Mouse (Mus musculus): Measurements from ENCODE around the gene Gm49711.

Gm49711 gene

DNA sequence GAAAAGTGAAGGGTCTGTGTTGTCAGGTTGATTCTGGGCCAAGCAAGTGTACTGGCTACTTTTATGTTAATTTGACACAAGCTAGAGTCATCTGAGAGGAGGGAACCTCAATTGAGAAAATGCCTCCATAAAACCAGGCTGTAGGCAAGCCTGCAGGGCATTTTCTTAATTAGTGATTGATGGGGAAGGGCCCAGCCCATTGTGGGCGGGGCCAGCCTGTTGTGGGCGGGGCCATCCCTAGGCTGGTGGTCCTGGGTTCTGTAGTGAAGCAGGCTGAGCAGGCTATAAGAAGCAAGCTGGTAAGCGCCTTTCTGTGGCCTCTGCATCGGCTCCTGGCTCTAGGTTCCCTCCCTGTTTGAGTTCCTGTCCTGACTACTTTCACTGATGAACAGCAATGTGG is 69.1 kb downstream of the Gm49711 start:
- no peak for DNase-seq

DNA sequence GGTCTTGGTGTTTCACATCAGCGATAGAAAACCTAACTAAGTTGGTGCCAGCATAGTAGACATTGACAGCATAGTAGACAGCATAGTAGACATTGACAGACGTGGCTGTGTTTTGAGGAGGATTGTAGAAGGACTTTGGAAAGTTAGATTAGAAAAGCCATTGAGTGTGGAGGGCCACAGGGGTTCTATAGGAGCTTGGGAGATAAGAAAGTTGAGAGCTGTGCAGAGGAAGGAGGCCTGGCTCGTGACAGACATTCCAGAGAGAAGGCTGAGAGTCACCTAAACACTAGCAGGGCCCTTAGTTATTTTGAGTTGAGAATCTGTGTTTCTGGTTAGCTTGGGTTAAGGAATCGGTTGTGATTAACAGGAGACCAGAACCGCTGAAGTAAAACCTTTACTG is 69.5 kb downstream of the Gm49711 start:
- DNase-seq, result no peak

GRCm38 (mm10) chr16:92129843-92130242 is 71.7 kb downstream of the Gm49711 start:
- no peak for DNase-seq

GRCm38 (mm10) chr16:92132511-92132910 is 74.4 kb downstream of the Gm49711 start:
- no peak for DNase-seq

DNA sequence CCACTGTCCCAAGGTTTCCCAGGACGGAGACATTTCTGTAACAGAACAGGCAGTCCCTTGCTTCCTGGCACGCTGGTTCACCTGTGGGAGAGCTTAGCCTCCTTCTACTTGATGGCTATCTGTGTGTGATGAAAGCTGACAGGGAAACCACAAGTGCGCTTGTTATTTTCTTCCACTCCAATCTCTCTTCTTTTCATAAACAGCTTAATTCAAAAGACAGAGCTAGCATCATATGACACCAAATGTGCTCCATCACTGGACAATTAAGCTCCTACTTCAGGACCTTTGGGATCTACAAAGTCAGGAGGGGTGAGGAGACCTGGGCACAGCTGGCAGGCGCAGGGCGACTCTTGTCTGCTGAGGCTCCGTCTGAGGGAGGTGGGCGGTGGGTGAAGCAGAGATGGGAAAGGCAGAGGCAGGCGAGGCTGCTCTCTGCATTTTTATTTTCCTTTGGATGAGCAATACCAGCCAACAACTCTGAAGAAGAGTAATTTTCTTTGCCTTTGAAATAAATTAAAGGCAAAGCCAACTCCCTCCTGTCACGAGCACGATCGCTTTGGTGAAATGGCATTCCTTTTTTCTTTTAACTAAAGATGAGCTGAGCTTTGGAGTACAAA is 76.1 kb downstream of the Gm49711 start:
- DNase-seq, result no peak

DNA sequence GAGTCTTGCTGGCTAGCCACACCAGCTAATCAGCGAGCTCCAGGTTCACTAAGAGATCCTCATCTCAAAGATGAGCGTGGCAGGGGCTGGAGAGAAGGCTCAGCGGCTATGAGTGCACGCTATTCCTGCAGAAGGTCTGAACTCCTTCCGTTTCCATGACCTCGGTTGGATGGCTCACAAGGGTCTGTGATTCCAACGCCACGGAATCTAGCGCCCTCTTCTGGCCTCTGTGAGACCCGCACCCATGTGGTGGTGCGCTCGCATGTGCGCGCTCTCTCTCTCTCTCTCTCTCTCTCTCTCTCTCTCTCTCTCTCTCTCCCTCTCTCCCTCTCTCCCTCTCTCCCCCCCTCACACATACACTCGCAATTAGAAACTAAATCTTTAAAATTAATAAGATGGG is 78.2 kb downstream of the Gm49711 start:
- no peak for DNase-seq

DNA sequence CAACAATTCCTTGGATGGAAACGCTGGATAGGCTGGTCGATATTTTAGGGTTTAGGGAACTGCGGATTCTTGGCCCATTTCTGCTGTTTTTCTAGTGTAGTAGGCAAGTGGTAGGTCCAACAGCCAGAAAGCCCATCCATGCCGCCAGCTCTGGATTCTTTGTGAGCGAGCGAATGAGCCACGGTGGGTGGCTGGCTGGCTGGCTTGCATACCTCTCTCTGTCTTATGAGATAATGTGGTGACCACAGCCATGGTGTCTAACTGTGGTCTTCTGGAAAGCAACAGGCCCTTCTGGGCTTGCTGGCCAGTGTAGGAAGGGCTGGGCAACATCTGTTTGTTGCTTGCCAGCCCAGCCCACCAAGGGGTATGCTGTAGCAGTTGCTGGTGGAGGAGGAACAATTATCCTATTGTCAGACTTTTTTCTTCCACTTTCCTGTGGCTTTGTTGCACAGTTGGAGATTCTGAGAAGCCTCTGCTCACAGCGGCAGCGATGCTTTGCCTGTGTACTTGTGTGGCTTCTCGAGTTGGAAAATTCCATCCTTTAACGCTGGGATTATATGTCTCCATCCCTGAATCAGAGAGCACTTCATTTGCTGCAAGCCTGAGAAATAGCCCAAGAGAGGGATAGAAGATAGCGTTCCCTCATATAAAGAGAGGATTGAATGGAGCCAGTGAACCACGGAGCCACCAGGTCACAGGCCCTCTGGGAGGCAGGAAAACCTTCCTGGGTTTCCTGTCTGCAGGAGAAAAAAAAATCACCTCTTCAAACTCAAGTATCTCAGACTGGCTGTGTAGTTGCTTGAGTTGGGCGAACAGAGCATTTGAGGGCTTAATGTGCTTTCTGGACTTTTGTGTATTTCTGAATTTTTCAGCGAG is 81.5 kb downstream of the Gm49711 start:
- no peak for DNase-seq

DNA sequence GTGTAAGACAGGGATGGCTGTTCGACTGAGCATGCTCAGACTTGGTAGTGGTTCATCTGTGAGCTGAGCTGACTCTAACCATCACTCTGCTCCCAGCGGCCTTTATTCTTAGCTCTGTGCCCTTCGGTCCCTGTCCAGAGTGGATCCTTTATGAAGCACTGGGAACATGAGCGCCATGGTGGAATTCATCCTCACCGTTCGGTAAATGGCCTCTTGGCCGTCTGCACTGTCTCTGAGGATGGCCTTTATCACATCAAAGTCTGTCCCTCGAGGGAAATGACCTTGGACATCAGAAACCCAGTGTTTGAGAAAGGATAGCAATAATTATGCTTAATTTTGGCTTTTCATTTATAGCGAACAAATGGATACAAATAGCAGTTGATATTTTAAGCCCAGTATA is 82.2 kb downstream of the Gm49711 start:
- no peak for DNase-seq

DNA sequence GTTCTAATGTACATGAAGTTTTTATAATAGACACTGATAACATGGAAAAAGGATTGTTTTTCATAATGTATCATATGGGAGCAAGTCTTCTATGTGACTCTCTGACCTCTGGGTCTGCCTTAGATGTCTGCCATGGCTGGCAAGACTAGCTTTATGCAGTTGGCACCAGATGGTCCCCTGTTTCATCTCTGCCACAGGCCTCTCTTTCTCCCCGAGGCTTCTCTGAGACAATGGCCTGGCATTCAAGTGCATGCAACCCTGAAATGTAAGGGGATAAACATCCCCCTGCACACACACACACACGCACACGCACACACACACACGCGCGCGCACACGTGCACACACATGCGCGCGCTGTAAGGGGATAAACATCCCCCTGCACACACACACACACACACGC is 82.9 kb downstream of the Gm49711 start:
- no peak for DNase-seq

- DNase-seq, result no peak
Measured at GRCm38 (mm10) chr16:92142426-92143012, 84.4 kb downstream of the Gm49711 start.

DNA sequence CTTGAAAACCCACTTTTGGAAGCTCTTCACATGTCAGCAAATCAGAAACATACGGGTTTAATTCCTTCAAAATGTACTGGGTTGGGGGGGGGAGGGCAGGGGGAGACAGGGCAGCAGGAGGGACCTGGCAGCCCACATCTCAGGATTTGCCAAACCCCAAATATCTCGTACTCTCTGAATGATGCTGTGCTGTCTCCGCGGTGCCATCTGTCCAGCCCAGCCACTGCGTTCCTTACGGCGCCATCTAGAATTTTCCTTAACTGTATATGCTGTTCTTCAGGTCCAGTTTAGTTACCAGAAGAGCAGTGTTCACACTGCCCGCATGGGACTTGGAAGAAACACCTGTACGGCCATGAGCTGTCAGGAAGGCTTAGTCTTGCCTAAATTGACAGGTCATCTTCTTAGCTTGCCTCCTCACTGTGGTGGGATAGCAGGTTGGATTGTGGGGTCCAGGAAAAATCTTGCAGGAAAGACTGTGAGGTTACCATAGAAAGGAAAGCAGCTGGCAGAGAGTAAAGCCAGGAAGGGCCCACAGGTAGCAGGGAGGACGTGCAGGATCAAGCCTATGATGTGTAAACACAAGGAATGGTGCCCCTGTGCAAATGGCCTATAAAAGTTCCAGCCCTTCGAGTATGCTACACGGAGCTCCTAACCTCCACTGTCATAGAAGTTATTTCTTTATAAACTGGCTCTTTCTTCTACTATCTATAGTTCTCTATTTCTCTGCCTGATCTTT is 89.7 kb downstream of the Gm49711 start:
- DNase-seq, result no peak

DNA sequence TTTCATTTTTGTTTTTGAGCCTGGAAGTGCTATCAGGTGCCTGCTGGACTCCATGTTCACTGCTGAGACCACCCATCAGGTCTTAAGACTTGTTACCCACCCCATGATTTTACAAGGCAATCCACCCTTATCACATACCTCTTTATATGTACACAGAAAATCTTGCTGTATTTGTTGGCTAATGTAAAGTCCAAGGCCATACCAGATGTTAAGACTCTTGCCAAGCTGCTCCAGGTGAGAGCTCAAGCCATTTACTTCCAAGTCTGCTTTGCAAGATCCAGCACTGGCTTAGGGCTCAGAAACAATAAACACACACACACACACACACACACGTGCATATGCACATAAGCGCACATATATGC is 90.2 kb downstream of the Gm49711 start:
- DNase-seq, result no peak

GRCm38 (mm10) chr16:92150975-92151374 is 92.9 kb downstream of the Gm49711 start:
- DNase-seq, result no peak

GRCm38 (mm10) chr16:92158021-92158455 is 99.9 kb downstream of the Gm49711 start:
- peak; percentile 25 for DNase-seq

GRCm38 (mm10) chr16:92158461-92159091 is 100.5 kb downstream of the Gm49711 start:
- peak; percentile 71 for DNase-seq

GRCm38 (mm10) chr16:92159114-92159513 is 101.0 kb downstream of the Gm49711 start:
- no peak for DNase-seq

DNA sequence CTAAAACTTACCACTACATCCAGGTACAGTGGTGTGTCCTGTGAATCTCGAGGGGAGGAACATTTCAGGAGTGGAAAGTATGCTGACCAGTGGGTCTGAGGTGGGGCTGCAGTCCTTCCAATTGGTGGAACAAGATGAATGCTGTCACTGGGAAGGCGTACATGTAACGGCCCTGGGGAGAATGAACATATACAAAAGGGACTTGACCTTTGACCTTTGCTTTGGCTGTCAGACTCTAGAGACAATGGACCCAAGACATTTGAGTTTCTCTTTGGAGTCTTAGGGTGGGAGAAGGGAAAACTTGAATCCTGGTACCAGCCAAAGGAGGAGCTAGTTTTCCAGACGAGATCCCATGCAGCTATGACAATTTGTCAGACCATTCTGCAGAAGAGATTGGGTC is 104.2 kb downstream of the Gm49711 start:
- no peak for DNase-seq

DNA sequence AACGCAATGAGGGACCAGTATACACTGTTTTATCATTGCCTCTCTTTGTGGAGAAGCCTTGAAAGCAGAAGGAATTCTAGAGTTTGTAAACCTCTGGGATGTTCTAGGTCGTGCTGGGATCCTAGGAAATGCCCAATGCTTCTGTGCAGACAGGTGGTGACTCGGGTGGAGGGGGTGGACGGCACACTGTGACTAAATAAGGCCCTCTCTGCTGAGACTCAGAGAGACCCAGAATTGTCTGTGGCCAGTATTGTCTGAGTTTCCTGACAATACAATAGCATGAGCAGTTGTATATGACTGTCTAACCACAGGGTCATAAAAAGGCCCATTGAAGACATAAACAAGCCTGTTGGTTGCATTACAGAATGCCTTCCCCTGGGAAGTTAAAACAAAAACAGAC is 105.4 kb downstream of the Gm49711 start:
- no peak for DNase-seq

GRCm38 (mm10) chr16:92176052-92176451 is 117.9 kb downstream of the Gm49711 start:
- DNase-seq, result no peak

- no peak for DNase-seq
Measured at GRCm38 (mm10) chr16:92177718-92178117, 119.6 kb downstream of the Gm49711 start.

GRCm38 (mm10) chr16:92179306-92179705 is 121.2 kb downstream of the Gm49711 start:
- no peak for DNase-seq

GRCm38 (mm10) chr16:92183477-92183876 is 125.4 kb downstream of the Gm49711 start:
- DNase-seq, result peak; percentile 17

- DNase-seq, result no peak
Measured at GRCm38 (mm10) chr16:92190603-92191002, 132.5 kb downstream of the Gm49711 start.
